Mouse (Mus musculus) urinary bladder, postnatal 10 days (tissue): ENCODE measurements around the gene Rtraf.

ENCODE experiments used
- DNase-seq: peaks from one replicate; pipeline ENCODE4 v3.0.0; 2022; ENCODE audit warnings: low spot score

The Rtraf gene

GRCm38 (mm10) chr14:19800485-19800884 lies 23.1 kb downstream of the Rtraf start:
- no peak for DNase-seq

DNA sequence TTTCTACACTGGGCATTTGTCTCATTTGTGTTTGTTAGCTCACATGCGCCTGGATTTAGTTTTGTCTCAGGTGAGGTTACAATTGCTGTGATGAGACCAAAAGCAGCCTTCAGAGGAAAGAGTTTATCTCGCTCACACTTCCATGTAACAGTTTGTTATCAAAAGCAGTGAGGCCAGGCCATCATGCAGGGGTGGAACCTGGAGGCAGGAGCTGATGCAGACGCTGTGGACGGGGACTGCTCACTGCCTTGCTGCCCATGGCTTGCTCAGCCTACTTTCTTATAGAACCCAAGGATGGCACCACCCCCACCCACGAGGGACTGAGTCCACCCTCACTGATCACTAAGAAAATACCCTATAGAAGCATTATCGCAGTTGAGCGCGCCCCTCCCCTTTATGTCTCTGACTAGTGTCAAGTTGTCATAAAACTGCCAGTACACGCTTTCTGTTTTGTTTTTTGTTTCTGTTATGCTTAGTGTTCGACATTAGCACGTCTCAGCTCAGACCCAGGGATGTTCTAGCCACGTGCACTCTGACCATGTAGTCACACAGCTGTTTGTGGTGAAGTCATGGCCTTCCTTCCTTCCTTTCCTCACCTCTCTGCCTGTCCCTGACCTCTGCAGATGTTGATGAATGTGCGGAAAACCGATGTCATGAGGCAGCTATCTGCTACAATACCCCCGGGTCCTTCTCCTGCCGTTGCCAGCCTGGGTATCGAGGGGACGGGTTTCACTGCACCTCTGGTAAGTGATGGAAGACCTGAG lies 26.9 kb downstream of the Rtraf start:
- DNase-seq: no peak

DNA sequence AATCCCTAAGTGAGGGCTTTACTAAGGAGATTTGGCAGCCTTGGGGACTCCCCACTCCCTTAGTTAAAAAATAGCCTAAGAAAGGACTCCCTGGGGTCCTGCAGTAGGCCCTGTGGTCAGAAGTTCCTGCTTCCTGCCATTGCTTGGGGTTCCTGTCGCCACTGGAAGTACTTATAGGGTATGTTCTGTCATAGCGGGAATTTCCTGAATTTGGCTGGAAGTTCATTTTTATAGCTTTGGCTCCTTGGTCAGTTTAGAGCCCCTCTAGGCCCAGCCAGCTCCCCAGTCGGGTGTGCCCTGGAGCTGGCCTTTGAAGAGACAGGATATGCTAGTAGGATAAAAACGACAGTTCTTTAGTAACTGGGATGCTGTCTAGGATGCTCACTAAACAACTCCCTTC lies 28.7 kb downstream of the Rtraf start:
- no peak for DNase-seq

DNA sequence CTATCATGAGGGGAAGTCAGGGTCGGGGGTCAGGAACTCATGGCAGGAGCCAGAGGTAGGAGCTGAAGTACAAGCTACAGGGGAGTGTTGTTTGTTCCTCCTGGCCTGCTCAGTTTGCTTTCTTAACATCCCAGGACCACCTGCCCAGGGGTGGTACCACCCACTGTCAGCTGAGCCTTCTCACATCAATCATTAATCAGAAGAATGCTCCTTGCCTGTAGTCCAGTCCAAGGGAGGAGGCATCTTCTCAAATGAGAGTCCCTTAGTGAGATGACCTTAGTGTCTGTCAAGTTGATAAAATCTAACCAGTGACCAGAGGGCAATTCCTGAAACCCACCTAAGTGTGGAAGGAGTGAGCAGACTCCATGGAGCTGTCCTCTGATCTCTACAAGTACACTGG lies 35.2 kb downstream of the Rtraf start:
- no peak for DNase-seq

DNA sequence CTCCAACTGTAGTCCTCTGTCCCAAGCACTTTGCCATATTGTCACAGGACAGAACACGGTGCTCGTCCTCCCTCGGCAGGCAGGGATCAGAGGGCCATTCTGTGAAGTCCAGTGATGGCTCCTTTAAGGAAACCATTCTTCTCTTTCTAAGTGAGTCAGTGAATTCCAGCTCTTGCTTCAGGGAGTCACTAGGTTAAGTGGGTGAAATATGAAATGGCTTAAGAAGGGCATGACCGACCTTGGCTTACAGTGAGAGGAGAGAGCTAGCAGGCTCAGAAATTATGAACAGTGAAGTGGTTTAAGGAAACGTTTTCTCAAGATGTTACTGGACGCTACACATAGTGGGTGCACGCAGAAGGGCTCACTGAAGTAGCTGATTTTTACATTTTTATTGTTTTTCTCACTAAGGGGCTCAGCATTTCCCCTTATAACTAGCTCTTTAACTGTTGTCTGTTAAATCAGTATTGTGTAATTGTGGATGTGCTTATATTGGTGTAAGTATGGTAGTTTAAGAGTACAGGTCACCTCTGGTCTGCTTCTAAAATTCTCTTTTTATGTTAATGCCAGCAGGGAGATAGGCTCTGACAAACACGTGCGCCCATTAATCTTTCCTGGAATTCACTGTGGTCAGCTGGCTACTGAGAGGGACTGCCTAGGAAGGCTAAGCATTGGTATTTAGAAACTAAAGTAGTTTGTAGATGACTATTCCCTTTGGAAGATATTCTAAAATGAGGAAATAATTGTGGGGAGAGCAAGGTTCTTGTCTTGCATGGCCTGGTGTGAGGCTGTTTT lies 37.6 kb downstream of the Rtraf start:
- DNase-seq: no peak

GRCm38 (mm10) chr14:19777945-19778344 lies 45.7 kb downstream of the Rtraf start:
- DNase-seq: no peak

DNA sequence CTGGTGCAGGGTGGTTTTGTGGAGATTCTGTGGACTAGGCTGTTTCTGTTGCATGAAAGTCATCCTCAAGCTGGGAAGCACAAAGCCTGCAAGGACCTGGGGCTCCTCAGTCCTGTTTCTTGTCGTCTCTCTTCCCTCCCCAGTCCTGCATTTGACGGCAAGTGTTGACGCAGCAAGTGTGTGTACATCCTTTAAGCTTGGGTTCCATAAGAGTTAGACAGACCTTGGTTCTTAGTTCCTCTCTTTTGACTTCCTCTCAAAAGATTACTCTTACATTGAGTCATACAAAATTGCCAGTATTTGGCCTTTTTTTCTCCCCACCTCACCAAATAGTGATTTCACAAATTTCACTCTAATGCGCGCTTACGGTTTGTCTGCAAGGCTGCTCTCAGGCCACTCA lies 46.3 kb downstream of the Rtraf start:
- DNase-seq: no peak

DNA sequence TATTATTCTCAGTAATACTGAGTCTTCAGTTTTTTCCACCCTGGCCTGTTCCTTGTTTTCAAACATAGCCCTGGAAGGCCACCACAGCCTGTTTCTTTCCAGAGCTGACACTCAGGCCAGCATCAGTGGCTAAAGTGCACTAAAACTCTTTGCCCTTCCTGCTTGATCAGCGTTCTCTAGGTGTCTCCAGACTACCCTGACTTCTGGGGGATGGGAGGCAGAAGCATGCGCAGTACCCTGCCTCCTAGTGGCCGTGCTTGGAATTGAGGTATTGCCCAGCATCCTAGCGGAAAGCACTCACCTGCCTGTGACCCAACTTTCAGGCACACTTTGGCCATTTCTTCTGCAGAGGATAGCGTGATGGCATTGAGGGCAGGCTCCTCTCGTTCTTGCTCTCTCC lies 46.7 kb downstream of the Rtraf start:
- no peak for DNase-seq

GRCm38 (mm10) chr14:19776179-19776578 lies 47.4 kb downstream of the Rtraf start:
- DNase-seq: no peak

GRCm38 (mm10) chr14:19775491-19775890 lies 48.1 kb downstream of the Rtraf start:
- no peak for DNase-seq

- no peak for DNase-seq
Measured at GRCm38 (mm10) chr14:19774036-19774628, 49.5 kb downstream of the Rtraf start.

DNA sequence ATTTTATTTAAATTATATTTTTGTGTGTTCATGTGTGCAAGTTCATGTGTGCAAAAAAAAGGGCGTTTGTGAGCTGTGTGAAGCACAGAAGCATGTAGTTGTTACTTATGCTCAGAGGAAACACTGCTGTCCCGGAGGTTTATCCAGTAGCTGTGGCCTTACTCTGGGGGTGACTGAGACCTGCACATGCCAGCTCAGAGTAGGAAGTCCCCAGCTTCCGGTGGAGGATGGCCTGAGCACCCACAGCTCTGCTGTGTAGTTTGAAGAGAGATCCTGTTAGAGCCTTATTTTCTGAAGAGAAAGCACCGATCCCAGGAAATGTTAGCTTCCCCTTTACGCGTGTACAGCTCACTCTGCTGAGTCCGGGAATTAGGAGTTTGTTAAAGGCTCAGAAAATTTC lies 52.5 kb downstream of the Rtraf start:
- no peak for DNase-seq

DNA sequence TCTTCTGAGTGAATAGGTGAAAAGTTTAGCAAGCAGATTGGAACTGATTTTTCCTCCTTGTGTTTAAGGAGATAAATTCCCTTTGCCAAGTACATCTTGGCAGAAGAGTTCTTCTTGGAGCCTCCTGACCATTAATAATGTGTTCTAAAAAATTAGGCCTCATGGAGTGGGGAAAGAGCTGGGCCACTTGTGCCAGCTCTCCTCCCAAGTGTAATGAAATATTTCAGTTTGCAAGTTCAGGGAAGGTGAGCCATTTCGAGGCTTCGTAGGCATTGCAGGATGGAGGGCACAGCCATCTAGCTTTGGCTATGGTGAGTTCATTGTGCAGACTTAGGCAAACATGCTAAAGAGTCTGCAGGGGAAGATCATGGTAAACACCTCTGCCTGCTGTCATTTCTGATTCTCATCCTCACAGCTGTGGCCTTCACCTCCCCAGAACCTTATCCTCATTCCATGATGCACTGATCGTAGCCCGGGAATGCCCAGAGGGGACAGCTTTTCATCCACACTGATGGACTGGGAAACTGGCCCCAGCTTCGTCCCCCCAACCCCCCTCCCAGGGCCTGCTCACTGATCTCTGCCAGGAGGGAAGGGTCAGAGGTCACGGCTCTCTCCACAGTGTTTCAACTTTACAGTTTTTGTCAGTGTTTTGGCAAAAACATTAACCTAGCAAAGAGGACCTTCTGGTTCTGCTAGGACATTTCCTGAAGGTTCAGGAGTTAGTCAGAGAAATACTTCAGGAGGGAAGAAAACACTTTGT lies 54.0 kb downstream of the Rtraf start:
- no peak for DNase-seq

DNA sequence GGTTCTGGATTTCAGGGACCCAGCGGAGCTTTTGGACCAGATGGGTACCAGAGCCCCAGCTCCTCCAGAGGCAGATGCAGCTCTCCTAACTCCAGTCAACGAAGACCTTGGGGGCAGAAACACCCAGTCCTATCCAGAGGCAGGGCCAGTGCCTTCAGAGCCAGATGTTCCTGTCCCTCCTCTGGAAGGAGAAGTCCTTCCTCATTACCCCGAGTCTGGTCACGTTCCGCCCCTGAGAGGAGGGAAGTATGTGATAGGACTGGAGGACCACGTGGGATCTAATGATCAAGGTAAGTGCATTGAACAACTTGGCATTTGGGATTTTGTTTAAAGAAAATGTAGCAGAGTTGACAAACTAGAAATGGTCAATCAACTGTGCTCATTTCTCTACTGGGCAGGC lies 55.0 kb downstream of the Rtraf start:
- DNase-seq: no peak

DNA sequence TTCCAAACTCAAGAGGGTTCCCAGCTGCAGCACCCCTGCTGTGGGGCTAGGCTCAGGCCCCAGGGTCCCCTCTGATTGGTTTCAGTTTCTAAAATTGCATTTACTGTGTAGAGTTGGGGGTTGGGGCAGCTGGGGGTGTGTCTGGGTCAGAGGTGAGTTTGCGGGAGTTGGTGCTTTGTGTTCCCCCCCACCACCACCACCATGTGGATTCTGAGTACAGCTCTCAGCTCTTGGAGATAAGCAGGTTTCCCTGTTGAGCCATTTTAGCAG lies 57.3 kb downstream of the Rtraf start:
- no peak for DNase-seq

GRCm38 (mm10) chr14:19765539-19766379 lies 57.9 kb downstream of the Rtraf start:
- DNase-seq: no peak

- no peak for DNase-seq
Measured at GRCm38 (mm10) chr14:19764331-19764730, 59.3 kb downstream of the Rtraf start.

- no peak for DNase-seq
Measured at GRCm38 (mm10) chr14:19763527-19763926, 60.1 kb downstream of the Rtraf start.

GRCm38 (mm10) chr14:19762014-19762413 lies 61.6 kb downstream of the Rtraf start:
- no peak for DNase-seq
